Mouse (Mus musculus) heart, postnatal 0 days (tissue): ENCODE results near the gene Myo1b. TPM values are rescaled to one million over a fixed set of nuclear protein-coding genes. Genes with fewer than 3 reads are reported as not detected.

Source experiments
- ATAC-seq: fragments of 200-750 bp; cut with Nextera tagmentation; 2 replicates; pipeline ENCODE4 v1.8.0; 2017; ENCODE audit warnings: low read depth, moderate number of reproducible peaks, moderate library complexity; ENCODE audit not compliant: insufficient read depth
- DNase-seq: peaks from one replicate; pipeline ENCODE4 v3.0.0-alpha.2; 2016; ENCODE audit warnings: low spot score
- H3K27ac ChIP-seq: fragments of 300-500 bp; sonication (generic); 2 replicates; pipeline ENCODE4 v1.5.1; 2014; ENCODE audit warnings: low read depth, mild to moderate bottlenecking
- H3K27me3 ChIP-seq: fragments of 300-500 bp; sonication (generic); 2 replicates; pipeline ENCODE4 v1.6.1; 2014; ENCODE audit warnings: low read length, mixed read lengths; ENCODE audit not compliant: control insufficient read depth, insufficient read depth
- H3K36me3 ChIP-seq: fragments of 300-500 bp; sonication (generic); replicated peaks from 2 replicates; pipeline ENCODE4 v1.6.1; 2014; ENCODE audit warnings: low read length, mixed read lengths; ENCODE audit not compliant: control insufficient read depth, insufficient read depth
- H3K4me1 ChIP-seq: fragments of 300-500 bp; sonication (generic); 2 replicates; pipeline ENCODE4 v1.6.1; 2014; ENCODE audit warnings: antibody characterized with exemption; ENCODE audit not compliant: control insufficient read depth, insufficient read depth
- H3K4me2 ChIP-seq: fragments of 300-500 bp; sonication (generic); 2 replicates; pipeline ENCODE4 v1.6.1; 2014; ENCODE audit warnings: low read depth, mild to moderate bottlenecking, low read length, moderate library complexity
- H3K4me3 ChIP-seq: fragments of 300-500 bp; sonication (generic); 2 replicates; pipeline ENCODE4 v1.5.1; 2014; ENCODE audit warnings: low read depth, low read length
- H3K9ac ChIP-seq: fragments of 300-500 bp; sonication (generic); replicated peaks from 2 replicates; pipeline ENCODE4 v1.6.1; 2014; ENCODE audit warnings: low read depth, low read length, mixed read lengths
- H3K9me3 ChIP-seq: fragments of 300-500 bp; sonication (generic); replicated peaks from 2 replicates; pipeline ENCODE4 v1.6.1; 2016; ENCODE audit warnings: low read length; ENCODE audit not compliant: control insufficient read depth
- CTCF ChIP-seq: IDR thresholded peaks from 2 replicates; pipeline ENCODE4 v1.5.1; 2016; ENCODE audit warnings: antibody characterized with exemption, control low read depth, low read depth
- EP300 ChIP-seq: IDR thresholded peaks from 2 replicates; pipeline ENCODE4 v1.6.1; 2016; ENCODE audit warnings: antibody characterized with exemption, low read depth
- WGBS: fragments of 180-500 bp; shearing (Covaris S2); extraction: QIAGEN DNeasy Blood & Tissue Kit; methylation state at CpG from one replicate; pipeline ENCODE4 v1.1.7; 2014; 5-methylcytosine and 5-hydroxymethylcytosine counted together
- polyA plus RNA-seq: library from polyadenylated mRNA; unstranded; fragments of >200 nt; fragmentation: Nextera tagmentation; extraction: Ambion mirVana; gene quantifications from 2 replicates; pipeline ENCODE4 v1.2.1, GENCODE M21; 2015
- total RNA-seq: library from RNA; depleted of rRNA; stranded (reverse); fragments of >200 nt; gene quantifications from 2 replicates; pipeline ENCODE4 v1.2.3, GENCODE M21; 2014; ENCODE audit warnings: low replicate concordance

Myo1b gene
- total and polyA plus RNA-seq, 2 experiments from 2014 or later, result 12.6 to 24.3 TPM

- H3K9ac ChIP-seq, result no peak overlapping the region
- no peak overlapping the region for H3K4me2 ChIP-seq
- H3K27me3 ChIP-seq, result no peaks in the 10 kb centered on the region
- ATAC-seq (no peak), DNase-seq (no peak)
- H3K36me3 ChIP-seq, result no peaks in the 10 kb centered on the region
- H3K4me3 ChIP-seq, result no peak overlapping the region
- H3K27ac ChIP-seq, result 0 out of 2 replicates have a peak overlapping the region, but pooled peaks have one; percentile 15
- no peaks in the 10 kb centered on the region for H3K4me1 ChIP-seq
- 0 out of 2 replicates have a peak, but pooled peaks cover 3% of the 10 kb centered on the region for H3K9me3 ChIP-seq
- WGBS, result 72% methylated on average over 2 of the region's 2 CpGs
- TF ChIP-seq CTCF (no peak), EP300 (no peak)
These were observed 179.0 kb downstream of the Myo1b start for GRCm38 (mm10) chr1:51736822-51737221.

DNA sequence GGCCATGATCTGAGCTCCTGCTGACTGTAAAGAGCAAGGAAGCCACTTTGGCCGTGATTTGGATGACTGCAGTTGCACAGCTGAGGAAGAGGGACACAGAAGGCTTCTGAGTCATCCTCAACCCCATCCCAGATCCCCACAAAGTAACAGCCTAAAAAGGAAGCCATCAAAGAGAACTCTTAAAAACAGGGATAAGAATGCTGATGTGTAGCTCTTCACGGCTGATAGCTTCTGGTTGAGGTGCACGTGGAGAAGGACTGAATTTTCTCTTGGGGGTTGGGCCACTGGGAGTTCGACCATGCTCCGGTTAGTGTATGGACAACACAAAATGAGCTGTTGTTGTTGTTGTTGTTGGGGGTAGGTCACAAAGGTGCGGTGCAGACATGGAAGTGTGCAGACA, 181.2 kb downstream of the Myo1b start:
- no peak overlapping the region for H3K4me3 ChIP-seq
- H3K36me3 ChIP-seq, result no peaks in the 10 kb centered on the region
- DNase-seq (no peak), ATAC-seq (no peak)
- H3K9me3 ChIP-seq, result 0 out of 2 replicates have a peak, but pooled peaks cover 7% of the 10 kb centered on the region
- 66% methylated on average over 6 of the region's 6 CpGs for WGBS
- no peak overlapping the region for H3K9ac ChIP-seq
- H3K4me1 ChIP-seq, result no peaks in the 10 kb centered on the region
- H3K27ac ChIP-seq, result no peak overlapping the region
- no peak for TF ChIP-seq EP300
- TF ChIP-seq CTCF, result no peak
- H3K4me2 ChIP-seq, result no peak overlapping the region
- no peaks in the 10 kb centered on the region for H3K27me3 ChIP-seq

DNA sequence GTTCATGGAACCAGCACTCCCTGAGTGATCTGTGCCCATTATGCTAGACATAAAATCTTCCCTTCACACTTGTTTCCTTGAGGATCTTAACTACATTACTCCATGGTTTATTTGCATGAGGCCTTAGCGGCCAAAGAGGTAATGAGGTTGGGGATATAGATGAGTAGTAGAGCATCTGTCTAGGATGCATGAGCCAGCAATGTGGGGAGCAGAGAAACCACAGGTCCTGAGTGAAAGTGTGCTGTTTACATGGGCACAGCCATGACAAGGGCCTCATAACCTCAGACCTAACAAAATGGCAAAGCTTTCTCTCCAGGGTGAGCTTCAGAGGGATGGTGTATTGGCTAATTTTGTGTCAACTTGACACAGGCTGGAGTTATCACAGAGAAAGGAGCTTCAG, 186.5 kb downstream of the Myo1b start:
- no peak overlapping the region for H3K27ac ChIP-seq
- DNase-seq, result no peak
- no peak for TF ChIP-seq CTCF
- TF ChIP-seq EP300, result no peak
- no peaks in the 10 kb centered on the region for H3K36me3 ChIP-seq
- H3K27me3 ChIP-seq, result no peaks in the 10 kb centered on the region
- ATAC-seq, result no peak
- H3K4me2 ChIP-seq, result no peak overlapping the region
- H3K9me3 ChIP-seq, result 0 out of 2 replicates have a peak, but pooled peaks cover 7% of the 10 kb centered on the region
- no peak overlapping the region for H3K9ac ChIP-seq
- H3K4me1 ChIP-seq, result no peaks in the 10 kb centered on the region
- no peak overlapping the region for H3K4me3 ChIP-seq
- 92% methylated on average over 1 of the region's 1 CpGs for WGBS

- WGBS, result 69% methylated on average over 4 of the region's 4 CpGs
- H3K36me3 ChIP-seq, result no peaks in the 10 kb centered on the region
- H3K4me1 ChIP-seq, result no peaks in the 10 kb centered on the region
- no peak overlapping the region for H3K9ac ChIP-seq
- no peak for DNase-seq
- 0 out of 2 replicates have a peak, but pooled peaks cover 7% of the 10 kb centered on the region for H3K9me3 ChIP-seq
- no peak for TF ChIP-seq CTCF
- no peak for TF ChIP-seq EP300
- H3K27me3 ChIP-seq, result no peaks in the 10 kb centered on the region
- H3K4me2 ChIP-seq, result no peak overlapping the region
- H3K27ac ChIP-seq, result no peak overlapping the region
- no peak for ATAC-seq
- no peak overlapping the region for H3K4me3 ChIP-seq
These were observed 187.1 kb downstream of the Myo1b start for GRCm38 (mm10) chr1:51728816-51729215.

- H3K27ac ChIP-seq, result no peak overlapping the region
- no peak overlapping the region for H3K4me3 ChIP-seq
- no peak for ATAC-seq
- 71% methylated on average over 9 of the region's 9 CpGs for WGBS
- no peak overlapping the region for H3K9ac ChIP-seq
- DNase-seq, result no peak
- no peaks in the 10 kb centered on the region for H3K9me3 ChIP-seq
- no peaks in the 10 kb centered on the region for H3K36me3 ChIP-seq
- H3K4me1 ChIP-seq, result no peaks in the 10 kb centered on the region
- TF ChIP-seq EP300 (no peak), CTCF (no peak)
- H3K4me2 ChIP-seq, result no peak overlapping the region
- H3K27me3 ChIP-seq, result no peaks in the 10 kb centered on the region
These were observed 195.8 kb downstream of the Myo1b start for GRCm38 (mm10) chr1:51719897-51720673.
